Mouse (Mus musculus) neural tube, embryonic 12.5 days (tissue): ENCODE data around the gene Odf3l1. TPM values are rescaled to one million over a fixed set of nuclear protein-coding genes. Genes with fewer than 3 reads are reported as not detected.
"Not testable (repeated sequence)": the region's sequence is repeated elsewhere in the genome, so short reads cannot be mapped to it uniquely, and the experiment has no call there.

Experiments used
- ATAC-seq: fragments of 200-750 bp; cut with Nextera tagmentation; 2 replicates; pipeline ENCODE4 v1.8.0; 2017; ENCODE audit warnings: low read depth, mild to moderate bottlenecking, moderate TSS enrichment, moderate library complexity; ENCODE audit not compliant: low FRiP score
- H3K27ac ChIP-seq: fragments of 300-500 bp; sonication (generic); 2 replicates; pipeline ENCODE4 v1.5.1; 2016
- H3K27me3 ChIP-seq: fragments of 300-500 bp; sonication (generic); replicated peaks from 2 replicates; pipeline ENCODE4 v1.6.1; 2016; ENCODE audit warnings: mild to moderate bottlenecking
- H3K36me3 ChIP-seq: fragments of 300-500 bp; sonication (generic); 2 replicates; pipeline ENCODE4 v1.6.1; 2016; ENCODE audit warnings: mild to moderate bottlenecking
- H3K4me1 ChIP-seq: fragments of 300-500 bp; sonication (generic); 2 replicates; pipeline ENCODE4 v1.6.1; 2016
- H3K4me2 ChIP-seq: fragments of 300-500 bp; sonication (generic); replicated peaks from 2 replicates; pipeline ENCODE4 v1.6.1; 2016; ENCODE audit warnings: mild to moderate bottlenecking
- H3K4me3 ChIP-seq: fragments of 300-500 bp; sonication (generic); 2 replicates; pipeline ENCODE4 v1.5.1; 2016
- H3K9ac ChIP-seq: fragments of 300-500 bp; sonication (generic); 2 replicates; pipeline ENCODE4 v1.6.1; 2016; ENCODE audit warnings: mild to moderate bottlenecking
- H3K9me3 ChIP-seq: fragments of 300-500 bp; sonication (generic); 2 replicates; pipeline ENCODE4 v1.6.1; 2016; ENCODE audit warnings: mild to moderate bottlenecking
- WGBS: fragments of 180-500 bp; shearing (Covaris S2); methylation state at CpG from one replicate; pipeline ENCODE4 v1.1.7; 2016; 5-methylcytosine and 5-hydroxymethylcytosine counted together
- polyA plus RNA-seq: library from polyadenylated mRNA; unstranded; fragments of >200 nt; fragmentation: Nextera tagmentation; extraction: Ambion mirVana; gene quantifications from 2 replicates; pipeline ENCODE4 v1.2.1, GENCODE M21; 2016

Odf3l1 gene
- polyA plus RNA-seq = not detected in 2 replicates

DNA sequence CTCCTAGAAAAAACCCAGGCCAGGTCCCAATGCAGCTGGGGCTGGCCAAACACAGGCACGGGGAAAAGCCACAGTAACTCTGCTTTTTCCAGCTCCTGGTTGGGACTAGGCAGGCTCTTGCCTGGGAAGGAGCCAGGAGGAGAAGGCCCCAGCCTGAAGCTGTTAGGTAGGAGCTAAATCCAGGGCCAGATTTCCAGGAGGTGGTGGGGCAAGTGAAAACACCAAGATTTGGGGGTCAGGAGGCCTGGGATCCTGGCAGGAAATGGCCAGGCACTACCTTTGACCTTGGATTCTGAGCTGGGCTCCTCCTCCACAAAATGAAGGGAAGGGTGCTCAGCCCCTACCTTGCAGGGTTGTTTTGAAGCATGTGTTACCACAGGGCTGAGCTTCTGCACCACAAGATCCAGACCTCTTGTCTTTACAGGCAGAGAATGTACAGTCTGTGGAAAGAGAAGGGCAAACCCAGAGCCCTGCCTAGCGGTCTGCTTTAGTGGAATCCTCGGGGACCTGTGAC, at the start of gene Odf3l1:
Odf3l1 (minus strand) TSS at position 464 of the 514 bp plus-strand sequence.
- peak within 1 kb of the TSS; percentile 53 for H3K4me2 ChIP-seq
- H3K36me3 ChIP-seq = no peaks in the 10 kb centered on the region
- 20% methylated on average over 3 of the region's 3 CpGs for WGBS
- peaks cover 22% of the 10 kb centered on the region; the same call in 1 of the 2 replicates for H3K27me3 ChIP-seq
- peak within 1 kb of the TSS; percentile 29 for H3K4me3 ChIP-seq
- no peaks in the 10 kb centered on the region for H3K9me3 ChIP-seq
- H3K27ac ChIP-seq = no peak within 1 kb of the TSS
- ATAC-seq = no peak
- H3K4me1 ChIP-seq = peaks cover 24% of the 10 kb centered on the region
- H3K9ac ChIP-seq = 0 out of 2 replicates have a peak within 1 kb of the TSS, but pooled peaks have one; percentile 6

- no peak for ATAC-seq
- Histone ChIP-seq H3K9ac (no peak overlapping the region), H3K36me3 (peaks cover 21% of the 10 kb centered on the region), H3K27me3 (no peaks in the 10 kb centered on the region), H3K4me2 (no peak overlapping the region), H3K9me3 (no peaks in the 10 kb centered on the region), H3K27ac (no peak overlapping the region), H3K4me3 (no peak overlapping the region), H3K4me1 (no peaks in the 10 kb centered on the region)
- 86% methylated on average over 9 of the region's 9 CpGs for WGBS
These were observed 49.5 kb upstream of the Odf3l1 start for GRCm38 (mm10) chr9:56913991-56914390.

DNA sequence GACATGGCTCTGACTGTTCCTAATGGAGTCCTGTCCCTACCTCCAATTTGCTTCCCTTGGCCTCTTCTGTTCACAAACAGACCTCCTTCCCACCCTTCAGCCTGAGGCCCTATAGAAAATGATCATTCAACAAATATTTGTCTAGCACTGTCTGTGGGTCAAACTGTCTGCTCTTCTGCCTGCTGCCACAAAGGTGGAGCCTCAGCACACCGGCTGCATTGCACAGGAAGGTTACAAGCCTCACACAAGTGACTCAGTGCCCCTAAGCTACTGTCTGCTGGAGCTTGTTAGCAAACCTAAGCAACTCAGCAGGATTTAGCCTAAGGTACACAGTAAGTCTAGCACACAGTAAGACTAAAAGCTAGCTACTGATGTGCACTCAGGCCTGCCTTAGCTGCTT, 46.5 kb upstream of the Odf3l1 start:
- no peak overlapping the region for H3K4me3 ChIP-seq
- 74% methylated on average over 1 of the region's 1 CpGs for WGBS
- no peak overlapping the region for H3K27ac ChIP-seq
- 0 out of 2 replicates have a peak, but pooled peaks cover 3% of the 10 kb centered on the region for H3K36me3 ChIP-seq
- H3K9ac ChIP-seq = no peak overlapping the region
- no peak for ATAC-seq
- H3K9me3 ChIP-seq = no peaks in the 10 kb centered on the region
- H3K4me1 ChIP-seq = no peaks in the 10 kb centered on the region
- no peak overlapping the region for H3K4me2 ChIP-seq
- H3K27me3 ChIP-seq = no peaks in the 10 kb centered on the region

DNA sequence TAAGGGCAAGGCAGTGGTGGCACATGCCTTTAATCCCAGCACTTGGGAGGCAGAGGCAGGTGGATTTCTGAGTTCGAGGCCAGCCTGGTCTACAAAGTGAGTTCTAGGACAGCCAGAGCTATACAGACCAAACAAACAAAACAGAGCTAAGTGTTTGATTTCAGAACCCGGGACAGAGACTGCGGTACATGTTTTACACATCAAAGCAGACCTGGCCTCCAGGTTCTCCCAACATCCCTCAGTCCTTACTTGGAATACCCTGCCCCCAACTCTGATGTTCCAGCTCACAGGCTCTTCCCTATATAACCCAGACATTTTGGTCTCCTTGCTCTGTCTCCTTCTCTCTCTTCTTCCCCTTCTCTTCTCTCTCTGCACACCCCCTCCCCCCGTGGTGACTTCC, 45.5 kb upstream of the Odf3l1 start:
- H3K36me3 ChIP-seq, ATAC-seq, H3K27me3 ChIP-seq, H3K9ac ChIP-seq, H3K4me1 ChIP-seq, H3K4me3 ChIP-seq, H3K4me2 ChIP-seq, H3K27ac ChIP-seq, H3K9me3 ChIP-seq: not testable (repeated sequence)
- WGBS = 46% methylated on average over 4 of the region's 4 CpGs

DNA sequence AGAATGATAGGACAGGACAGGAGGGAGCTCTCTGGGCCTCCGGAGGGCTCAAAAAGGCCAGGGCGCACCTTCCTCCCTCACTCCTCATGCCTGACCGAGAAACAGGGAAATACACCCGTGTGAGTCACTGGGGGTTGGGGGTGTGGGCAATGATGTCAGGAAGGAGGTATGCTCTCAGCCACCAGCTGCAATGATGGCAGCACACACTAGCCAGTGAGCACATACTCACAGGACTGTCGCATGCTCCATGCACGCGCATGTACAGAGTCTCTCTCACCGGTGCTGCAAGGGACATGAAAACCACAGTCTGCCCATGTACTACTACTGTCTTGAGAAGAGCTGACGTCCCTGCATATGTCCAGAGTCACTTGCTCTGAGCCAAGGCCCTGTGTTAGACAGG, 43.1 kb upstream of the Odf3l1 start:
- no peak overlapping the region for H3K4me3 ChIP-seq
- no peak overlapping the region for H3K27ac ChIP-seq
- no peaks in the 10 kb centered on the region for H3K36me3 ChIP-seq
- 87% methylated on average over 9 of the region's 9 CpGs for WGBS
- H3K27me3 ChIP-seq = no peaks in the 10 kb centered on the region
- H3K4me1 ChIP-seq = no peaks in the 10 kb centered on the region
- H3K9ac ChIP-seq = no peak overlapping the region
- H3K9me3 ChIP-seq = no peaks in the 10 kb centered on the region
- no peak for ATAC-seq
- H3K4me2 ChIP-seq = no peak overlapping the region

DNA sequence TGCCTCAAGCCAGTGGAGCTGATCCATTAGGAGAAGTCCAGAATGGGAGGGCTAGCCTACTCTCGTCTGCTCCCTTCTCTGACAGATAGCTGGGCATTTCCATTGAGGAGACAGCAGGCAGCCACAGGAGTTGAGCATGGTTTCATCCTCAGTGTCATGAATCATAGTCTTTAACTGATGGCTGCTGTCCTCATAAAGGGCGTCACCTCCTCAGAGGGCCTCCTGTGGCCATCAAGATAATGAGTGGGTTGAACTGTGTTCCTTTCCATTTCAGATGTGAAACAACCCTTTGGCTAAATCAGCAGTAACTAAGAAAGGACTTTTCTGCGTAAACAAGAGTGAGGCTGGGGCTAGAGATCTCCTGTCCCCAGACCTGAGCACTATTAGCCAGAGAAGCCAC, 39.2 kb upstream of the Odf3l1 start:
- Histone ChIP-seq H3K27ac (no peak overlapping the region), H3K9ac (no peak overlapping the region), H3K36me3 (no peaks in the 10 kb centered on the region), H3K4me2 (no peak overlapping the region), H3K9me3 (no peaks in the 10 kb centered on the region), H3K4me1 (peaks cover 4% of the 10 kb centered on the region; the same call in 1 of the 2 replicates), H3K27me3 (no peaks in the 10 kb centered on the region), H3K4me3 (no peak overlapping the region)
- no peak for ATAC-seq
- WGBS = 77% methylated on average over 3 of the region's 3 CpGs

DNA sequence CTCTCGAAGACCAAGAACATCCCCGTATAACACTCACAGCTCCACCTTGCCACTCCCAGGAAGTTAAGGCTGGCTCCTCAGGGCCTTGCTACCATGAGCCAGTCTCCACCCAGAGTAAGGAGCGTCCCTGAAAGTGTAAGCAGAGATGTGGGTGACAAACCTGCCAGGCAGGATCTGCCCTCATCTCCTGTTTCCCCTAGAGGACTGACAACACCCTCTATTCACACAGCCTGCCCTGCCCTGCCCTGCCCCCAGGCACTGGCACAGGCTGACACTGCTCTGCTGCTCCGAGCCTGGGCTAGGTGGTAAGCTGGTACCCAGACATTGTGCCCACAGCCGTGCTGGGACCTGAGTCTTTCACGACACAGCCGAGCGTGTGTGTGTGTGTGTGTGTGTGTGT, 36.7 kb upstream of the Odf3l1 start:
- no peaks in the 10 kb centered on the region for H3K9me3 ChIP-seq
- H3K4me1 ChIP-seq = peaks cover 4% of the 10 kb centered on the region; the same call in 1 of the 2 replicates
- H3K27ac ChIP-seq = no peak overlapping the region
- no peaks in the 10 kb centered on the region for H3K36me3 ChIP-seq
- WGBS = 76% methylated on average over 8 of the region's 8 CpGs
- H3K27me3 ChIP-seq = no peaks in the 10 kb centered on the region
- no peak overlapping the region for H3K9ac ChIP-seq
- no peak overlapping the region for H3K4me2 ChIP-seq
- no peak for ATAC-seq
- H3K4me3 ChIP-seq = no peak overlapping the region

- ATAC-seq = no peak
- Histone ChIP-seq H3K36me3 (no peaks in the 10 kb centered on the region), H3K4me3 (no peak overlapping the region), H3K9me3 (no peaks in the 10 kb centered on the region), H3K27me3 (no peaks in the 10 kb centered on the region), H3K27ac (no peak overlapping the region), H3K4me1 (peaks cover 4% of the 10 kb centered on the region; the same call in 1 of the 2 replicates), H3K4me2 (no peak overlapping the region), H3K9ac (no peak overlapping the region)
- WGBS = 65% methylated on average over 9 of the region's 9 CpGs
These were observed 36.1 kb upstream of the Odf3l1 start for GRCm38 (mm10) chr9:56900571-56900970.

GRCm38 (mm10) chr9:56900060-56900459, 35.6 kb upstream of the Odf3l1 start:
- no peaks in the 10 kb centered on the region for H3K36me3 ChIP-seq
- no peak overlapping the region for H3K27ac ChIP-seq
- H3K9me3 ChIP-seq = no peaks in the 10 kb centered on the region
- H3K4me2 ChIP-seq = no peak overlapping the region
- no peak overlapping the region for H3K4me3 ChIP-seq
- ATAC-seq = no peak
- no peak overlapping the region for H3K9ac ChIP-seq
- H3K27me3 ChIP-seq = no peaks in the 10 kb centered on the region
- H3K4me1 ChIP-seq = peaks cover 4% of the 10 kb centered on the region; the same call in 1 of the 2 replicates

DNA sequence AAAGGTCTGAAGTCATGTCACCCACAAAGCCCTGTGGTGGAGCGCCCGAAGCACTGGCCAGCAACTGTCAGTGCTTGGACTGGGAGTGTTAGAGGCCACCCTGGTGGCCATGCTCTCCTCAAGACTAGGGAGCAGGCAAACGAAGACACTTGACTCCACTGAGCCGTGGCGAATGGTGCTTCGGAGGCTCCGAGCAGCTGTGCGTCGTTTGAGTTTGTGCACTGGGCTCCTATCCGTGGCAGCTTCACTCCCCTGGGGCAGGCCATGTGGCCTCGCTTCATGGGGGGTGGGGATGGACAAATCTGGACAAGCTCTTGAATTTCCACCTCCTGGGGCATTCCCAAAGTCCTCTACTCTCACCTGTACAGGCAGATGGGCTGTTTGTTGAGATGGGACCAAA, 34.9 kb upstream of the Odf3l1 start:
- Histone ChIP-seq H3K36me3 (no peaks in the 10 kb centered on the region), H3K9ac (no peak overlapping the region), H3K4me3 (no peak overlapping the region), H3K27ac (no peak overlapping the region), H3K4me1 (peaks cover 4% of the 10 kb centered on the region; the same call in 1 of the 2 replicates), H3K27me3 (no peaks in the 10 kb centered on the region), H3K4me2 (no peak overlapping the region), H3K9me3 (no peaks in the 10 kb centered on the region)
- WGBS = 62% methylated on average over 11 of the region's 11 CpGs
- ATAC-seq = no peak

DNA sequence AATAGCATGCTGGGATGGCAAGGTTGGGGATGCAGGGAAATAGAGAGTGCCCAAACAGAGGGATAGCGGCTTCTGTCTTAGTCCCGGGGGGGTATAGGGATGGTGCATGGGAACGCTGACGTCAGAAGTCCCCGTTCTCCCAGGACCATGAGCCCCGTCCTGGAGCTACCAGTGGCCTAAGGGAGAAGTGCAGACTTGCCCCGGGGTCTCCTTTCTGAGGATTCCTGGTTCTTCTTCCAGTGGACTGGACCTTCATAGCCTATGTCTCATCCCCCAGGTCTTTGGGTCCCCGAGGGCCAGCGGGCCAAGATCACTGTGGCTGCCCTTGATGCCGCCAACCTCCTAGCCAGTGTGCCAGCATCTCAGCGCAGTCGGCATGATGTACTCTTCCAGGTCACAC, 32.3 kb upstream of the Odf3l1 start:
- Histone ChIP-seq H3K9ac (no peak overlapping the region), H3K4me3 (no peak overlapping the region), H3K36me3 (no peaks in the 10 kb centered on the region), H3K4me1 (peaks cover 15% of the 10 kb centered on the region), H3K27ac (no peak overlapping the region), H3K4me2 (no peak overlapping the region), H3K9me3 (no peaks in the 10 kb centered on the region), H3K27me3 (no peaks in the 10 kb centered on the region)
- ATAC-seq = no peak
- WGBS = 94% methylated on average over 12 of the region's 12 CpGs

- Histone ChIP-seq H3K4me1 (peaks cover 17% of the 10 kb centered on the region), H3K27me3 (0 out of 2 replicates have a peak, but pooled peaks cover 3% of the 10 kb centered on the region), H3K4me2 (no peak overlapping the region), H3K9me3 (no peaks in the 10 kb centered on the region), H3K36me3 (no peaks in the 10 kb centered on the region), H3K4me3 (no peak overlapping the region), H3K27ac (no peak overlapping the region), H3K9ac (no peak overlapping the region)
- ATAC-seq = 0 out of 2 replicates have a peak, but pooled peaks have one; percentile 10
- WGBS = 23% methylated on average over 3 of the region's 3 CpGs
These were observed 29.5 kb upstream of the Odf3l1 start for GRCm38 (mm10) chr9:56894006-56894405.

- Histone ChIP-seq H3K9me3 (no peaks in the 10 kb centered on the region), H3K27me3 (0 out of 2 replicates have a peak, but pooled peaks cover 3% of the 10 kb centered on the region), H3K36me3 (no peaks in the 10 kb centered on the region), H3K9ac (no peak overlapping the region), H3K4me1 (peaks cover 17% of the 10 kb centered on the region), H3K4me2 (no peak overlapping the region), H3K4me3 (no peak overlapping the region), H3K27ac (no peak overlapping the region)
- WGBS = 70% methylated on average over 8 of the region's 8 CpGs
- no peak for ATAC-seq
These were observed 28.8 kb upstream of the Odf3l1 start for GRCm38 (mm10) chr9:56893313-56893712.
